Mouse (Mus musculus) kidney, postnatal 0 days (tissue): Measurements from ENCODE around the gene Stxbp1. TPM values are rescaled to one million over a fixed set of nuclear protein-coding genes. Genes with fewer than 3 reads are reported as not detected.

Experiments
- ATAC-seq: fragments of 200-750 bp; cut with Nextera tagmentation; replicated peaks from 2 replicates; pipeline ENCODE4 v1.8.0; 2017; ENCODE audit warnings: low read depth, moderate number of reproducible peaks, moderate TSS enrichment, moderate library complexity; ENCODE audit not compliant: low FRiP score
- DNase-seq: peaks from one replicate; pipeline ENCODE4 v3.0.0-alpha.2; 2016; ENCODE audit warnings: low spot score
- H3K27ac ChIP-seq: fragments of 300-500 bp; sonication (generic); 2 replicates; pipeline ENCODE4 v1.5.1; 2014; ENCODE audit warnings: mild to moderate bottlenecking
- H3K27me3 ChIP-seq: fragments of 300-500 bp; sonication (generic); 2 replicates; pipeline ENCODE4 v1.6.1; 2014; ENCODE audit warnings: low read length, mixed read lengths; ENCODE audit not compliant: insufficient read depth
- H3K36me3 ChIP-seq: fragments of 300-500 bp; sonication (generic); 2 replicates; pipeline ENCODE4 v1.6.1; 2014; ENCODE audit warnings: low read length, mixed read lengths; ENCODE audit not compliant: insufficient read depth
- H3K4me1 ChIP-seq: fragments of 300-500 bp; sonication (generic); replicated peaks from 2 replicates; pipeline ENCODE4 v1.6.1; 2014; ENCODE audit warnings: antibody characterized with exemption, low read length, mixed read lengths; ENCODE audit not compliant: insufficient read depth
- H3K4me2 ChIP-seq: fragments of 300-500 bp; sonication (generic); 2 replicates; pipeline ENCODE4 v1.6.1; 2014; ENCODE audit warnings: mild to moderate bottlenecking, low read length, moderate library complexity, mixed read lengths
- H3K4me3 ChIP-seq: fragments of 300-500 bp; sonication (generic); replicated peaks from 2 replicates; pipeline ENCODE4 v1.5.1; 2014; ENCODE audit warnings: low read depth, low read length
- H3K9ac ChIP-seq: fragments of 300-500 bp; sonication (generic); 2 replicates; pipeline ENCODE4 v1.6.1; 2014; ENCODE audit warnings: low read depth, low read length
- H3K9me3 ChIP-seq: fragments of 300-500 bp; sonication (generic); replicated peaks from 2 replicates; pipeline ENCODE4 v1.6.1; 2016; ENCODE audit warnings: low read length, inconsistent platforms, mixed read lengths
- CTCF ChIP-seq: IDR thresholded peaks from 2 replicates; pipeline ENCODE4 v1.5.1; 2016; ENCODE audit warnings: antibody characterized with exemption, low read depth, mild to moderate bottlenecking, moderate library complexity
- WGBS: fragments of 180-500 bp; shearing (Covaris S2); extraction: QIAGEN DNeasy Blood & Tissue Kit; methylation state at CpG from one replicate; pipeline ENCODE4 v1.1.7; 2014; 5-methylcytosine and 5-hydroxymethylcytosine counted together
- polyA plus RNA-seq: library from polyadenylated mRNA; unstranded; fragments of >200 nt; fragmentation: Nextera tagmentation; extraction: Ambion mirVana; gene quantifications from 2 replicates; pipeline ENCODE4 v1.2.1, GENCODE M21; 2015

Stxbp1 gene
- polyA plus RNA-seq, 1 experiment from 2014 or later = 14.3 TPM

- Histone ChIP-seq H3K4me2 (peak overlapping the region; percentile 70), H3K4me3 (peak overlapping the region; percentile 28), H3K9me3 (no peaks in the 10 kb centered on the region), H3K27me3 (no peaks in the 10 kb centered on the region; the same call in 1 of the 2 replicates), H3K9ac (peak overlapping the region; percentile 9), H3K27ac (no peak overlapping the region), H3K36me3 (peaks cover 7% of the 10 kb centered on the region; the same call in 1 of the 2 replicates), H3K4me1 (peaks cover 13% of the 10 kb centered on the region; the same call in 1 of the 2 replicates)
- ATAC-seq (peak; percentile 38; the same call in 1 of the 2 replicates), DNase-seq (no peak)
- 7% methylated on average over 40 of the region's 58 CpGs for WGBS
- TF ChIP-seq CTCF = no peak
Observed at GRCm38 (mm10) chr2:32741273-32742172, 105.5 kb downstream of the Stxbp1 start.

- Histone ChIP-seq H3K4me2 (peak within 1 kb of the TSS; percentile 70), H3K27ac (no peak within 1 kb of the TSS), H3K4me3 (peak within 1 kb of the TSS; percentile 28), H3K9me3 (no peaks in the 10 kb centered on the region), H3K4me1 (peaks cover 13% of the 10 kb centered on the region; the same call in 1 of the 2 replicates), H3K9ac (peak within 1 kb of the TSS; percentile 9), H3K27me3 (no peaks in the 10 kb centered on the region; the same call in 1 of the 2 replicates), H3K36me3 (peaks cover 6% of the 10 kb centered on the region; the same call in 1 of the 2 replicates)
- DNase-seq (no peak), ATAC-seq (no peak)
- TF ChIP-seq CTCF = no peak
- WGBS = 17% methylated on average over 11 of the region's 11 CpGs
Observed at GRCm38 (mm10) chr2:32740916-32741272, 106.2 kb downstream of the Stxbp1 start, which contains the start of gene 6330409D20Rik. Gene 6330409D20Rik, minus strand, starts transcription at chr2:32741016.

GRCm38 (mm10) chr2:32739311-32739710, 107.7 kb downstream of the Stxbp1 start:
- no peak overlapping the region for H3K9ac ChIP-seq
- no peak overlapping the region for H3K4me3 ChIP-seq
- no peak overlapping the region for H3K27ac ChIP-seq
- no peak overlapping the region for H3K4me2 ChIP-seq
- no peaks in the 10 kb centered on the region; the same call in 1 of the 2 replicates for H3K27me3 ChIP-seq
- H3K9me3 ChIP-seq = no peaks in the 10 kb centered on the region
- ATAC-seq = no peak
- H3K36me3 ChIP-seq = no peaks in the 10 kb centered on the region
- H3K4me1 ChIP-seq = peaks cover 17% of the 10 kb centered on the region
- DNase-seq = no peak
- TF ChIP-seq CTCF = no peak
- WGBS = 73% methylated on average over 4 of the region's 4 CpGs

Other genes starting within 250 kb of the Stxbp1 start
- gene St6galnac6, start 247.5 kb downstream of the Stxbp1 start, polyA plus RNA-seq = 13.7 and 15.3 TPM in 2 replicates
- 38.7 and 41.6 TPM in 2 replicates for gene Ak1, start 225.5 kb downstream of the Stxbp1 start, polyA plus RNA-seq
- 71.6 and 76.3 TPM in 2 replicates for gene Eng, start 200.7 kb downstream of the Stxbp1 start, polyA plus RNA-seq
- gene Fpgs, start 143.1 kb downstream of the Stxbp1 start, polyA plus RNA-seq = 36.1 and 36.2 TPM in 2 replicates
- gene Cdk9, start 134.2 kb downstream of the Stxbp1 start, polyA plus RNA-seq = 87.4 and 90.6 TPM in 2 replicates
- 31.1 and 31.3 TPM in 2 replicates for gene Sh2d3c, start 126.2 kb downstream of the Stxbp1 start, polyA plus RNA-seq
- 0.11 TPM in 1 of 2 replicates, not detected in the other for gene 6330409D20Rik, start 106.2 kb downstream of the Stxbp1 start, polyA plus RNA-seq
- 74.9 and 79.4 TPM in 2 replicates for gene Tor2a, start 90.0 kb downstream of the Stxbp1 start, polyA plus RNA-seq
- 0.13 and 0.18 TPM in 2 replicates for gene Ttc16, start 71.6 kb downstream of the Stxbp1 start, polyA plus RNA-seq
- 7.0 and 7.8 TPM in 2 replicates for gene Ptrh1, start 71.5 kb downstream of the Stxbp1 start, polyA plus RNA-seq
- gene Cfap157, start 62.8 kb downstream of the Stxbp1 start, polyA plus RNA-seq = 0.45 and 0.48 TPM in 2 replicates
- 41.1 and 42.2 TPM in 2 replicates for gene Fam129b, start 28.9 kb upstream of the Stxbp1 start, polyA plus RNA-seq
- gene Rpl12, start 114.3 kb upstream of the Stxbp1 start, polyA plus RNA-seq = 173 and 195 TPM in 2 replicates
- gene Lrsam1, start 114.4 kb upstream of the Stxbp1 start, polyA plus RNA-seq = 8.6 and 9.0 TPM in 2 replicates
- 36.8 and 37.1 TPM in 2 replicates for gene Slc2a8, start 134.8 kb upstream of the Stxbp1 start, polyA plus RNA-seq